Mouse (Mus musculus): ENCODE measurements at regions not wholly inside any gene's neighbourhood (a gene's known extent, or its start where the extent isn't known, plus 50 kb on each side); places are given as distances from the start of the nearest gene placed in this dataset.
A peak's percentile ranks its signal among the peaks of the same experiment; 100 is the strongest.

GRCm38 (mm10) chr4:8956312-8957022, 717.6 kb upstream of the Car8 start:
- Histone ChIP-seq H3K4me1 (peaks cover 48% of the 10 kb centered on the region), H3K27ac (replicated peaks) (peak overlapping the region; percentile 63)
- 39% methylated on average over 9 of the region's 9 CpGs for WGBS

DNA sequence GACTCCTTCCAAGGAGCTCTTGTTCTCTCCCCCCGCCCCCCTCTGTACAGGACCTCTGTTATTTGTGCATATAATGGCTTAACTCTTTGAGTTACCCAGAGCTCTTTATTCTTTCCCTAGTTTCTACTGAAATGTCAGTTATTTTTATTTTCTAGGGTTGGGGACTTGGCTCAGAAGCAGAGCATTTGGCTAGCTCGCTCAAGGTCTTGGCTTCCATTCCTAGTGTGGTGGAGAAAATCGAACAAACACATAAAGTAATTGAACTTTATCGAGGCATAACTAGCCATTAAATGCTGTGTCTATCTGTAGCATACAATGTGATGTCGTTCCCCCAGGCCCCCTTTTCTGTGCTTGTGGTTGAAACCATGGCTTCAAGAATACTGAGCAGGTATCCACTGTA, 716.5 kb upstream of the Car8 start:
- Histone ChIP-seq H3K9me3 (no peaks in the 10 kb centered on the region), H3K4me1 (peaks cover 48% of the 10 kb centered on the region), H3K27me3 (no peaks in the 10 kb centered on the region), H3K9ac (replicated peaks) (no peak overlapping the region), H3K36me3 (no peaks in the 10 kb centered on the region), H3K27ac (replicated peaks) (no peak overlapping the region), H3K4me3 (no peak overlapping the region), H3K4me2 (replicated peaks) (no peak overlapping the region)
- ATAC-seq (ENCODE audit: low FRiP score, low read depth), result no peak
- 92% methylated on average over 5 of the region's 5 CpGs for WGBS

More at GRCm38 (mm10) chr4:8956312-8957022, 717.6 kb upstream of the Car8 start:
- ATAC-seq (ENCODE audit: low FRiP score, low read depth), result peak; percentile 35; the same call in 1 of the 2 replicates
- H3K9me3 ChIP-seq, result no peaks in the 10 kb centered on the region
- H3K4me3 ChIP-seq, result no peak overlapping the region
- H3K36me3 ChIP-seq, result no peaks in the 10 kb centered on the region
- no peak overlapping the region for H3K4me2 ChIP-seq (replicated peaks)
- H3K9ac ChIP-seq (replicated peaks), result no peak overlapping the region; the same call in 1 of the 2 replicates
- no peaks in the 10 kb centered on the region for H3K27me3 ChIP-seq

- Histone ChIP-seq H3K4me3 (no peak overlapping the region), H3K27me3 (no peaks in the 10 kb centered on the region), H3K9ac (replicated peaks) (no peak overlapping the region), H3K27ac (replicated peaks) (peak overlapping the region; percentile 42; the same call in 1 of the 2 replicates), H3K9me3 (no peaks in the 10 kb centered on the region), H3K4me1 (peaks cover 48% of the 10 kb centered on the region), H3K36me3 (no peaks in the 10 kb centered on the region), H3K4me2 (replicated peaks) (no peak overlapping the region)
- peak; percentile 42 for ATAC-seq (ENCODE audit: low FRiP score, low read depth)
- 13% methylated on average over 10 of the region's 10 CpGs for WGBS
These were observed 715.6 kb upstream of the Car8 start for GRCm38 (mm10) chr4:8954356-8954914.

- no peak for ATAC-seq (ENCODE audit: low FRiP score, low read depth)
- H3K27me3 ChIP-seq, result no peaks in the 10 kb centered on the region
- no peaks in the 10 kb centered on the region for H3K36me3 ChIP-seq
- no peak overlapping the region for H3K9ac ChIP-seq (replicated peaks)
- H3K4me1 ChIP-seq, result peaks cover 43% of the 10 kb centered on the region
- WGBS, result 94% methylated on average over 7 of the region's 7 CpGs
- no peak overlapping the region for H3K27ac ChIP-seq (replicated peaks)
- no peak overlapping the region for H3K4me2 ChIP-seq (replicated peaks)
- H3K4me3 ChIP-seq, result no peak overlapping the region
- no peaks in the 10 kb centered on the region for H3K9me3 ChIP-seq
These were observed 714.3 kb upstream of the Car8 start for GRCm38 (mm10) chr4:8953181-8953580.

- WGBS, result 55% methylated on average over 4 of the region's 4 CpGs
- peaks cover 13% of the 10 kb centered on the region for H3K4me1 ChIP-seq
- no peak overlapping the region for H3K9ac ChIP-seq (replicated peaks)
- no peak for ATAC-seq (ENCODE audit: low FRiP score, low read depth)
- no peak overlapping the region for H3K4me2 ChIP-seq (replicated peaks)
- H3K27ac ChIP-seq (replicated peaks), result no peak overlapping the region
- H3K27me3 ChIP-seq, result no peaks in the 10 kb centered on the region
- H3K36me3 ChIP-seq, result no peaks in the 10 kb centered on the region
- H3K9me3 ChIP-seq, result no peaks in the 10 kb centered on the region
- no peak overlapping the region for H3K4me3 ChIP-seq
These were observed 711.1 kb upstream of the Car8 start for GRCm38 (mm10) chr4:8949951-8950350.

- H3K4me2 ChIP-seq (replicated peaks), result no peak overlapping the region
- H3K4me3 ChIP-seq, result no peak overlapping the region
- H3K27me3 ChIP-seq, result no peaks in the 10 kb centered on the region
- no peaks in the 10 kb centered on the region for H3K36me3 ChIP-seq
- H3K27ac ChIP-seq (replicated peaks), result no peak overlapping the region
- H3K9me3 ChIP-seq, result no peaks in the 10 kb centered on the region
- 61% methylated on average over 5 of the region's 5 CpGs for WGBS
- no peak for ATAC-seq (ENCODE audit: low FRiP score, low read depth)
- no peak overlapping the region for H3K9ac ChIP-seq (replicated peaks)
- peaks cover 10% of the 10 kb centered on the region for H3K4me1 ChIP-seq
These were observed 710.7 kb upstream of the Car8 start for GRCm38 (mm10) chr4:8949537-8949936.

- no peak for ATAC-seq (ENCODE audit: low FRiP score, low read depth)
- Histone ChIP-seq H3K27me3 (no peaks in the 10 kb centered on the region), H3K27ac (replicated peaks) (no peak overlapping the region), H3K36me3 (no peaks in the 10 kb centered on the region), H3K4me3 (no peak overlapping the region), H3K9me3 (no peaks in the 10 kb centered on the region), H3K4me2 (replicated peaks) (no peak overlapping the region), H3K4me1 (no peaks in the 10 kb centered on the region; the same call in 1 of the 2 replicates), H3K9ac (replicated peaks) (no peak overlapping the region)
- whole genome bisulfite sequencing, result 94% methylated on average over 10 of the region's 10 CpGs
These were observed 706.3 kb upstream of the Car8 start for GRCm38 (mm10) chr4:8945116-8945515.

DNA sequence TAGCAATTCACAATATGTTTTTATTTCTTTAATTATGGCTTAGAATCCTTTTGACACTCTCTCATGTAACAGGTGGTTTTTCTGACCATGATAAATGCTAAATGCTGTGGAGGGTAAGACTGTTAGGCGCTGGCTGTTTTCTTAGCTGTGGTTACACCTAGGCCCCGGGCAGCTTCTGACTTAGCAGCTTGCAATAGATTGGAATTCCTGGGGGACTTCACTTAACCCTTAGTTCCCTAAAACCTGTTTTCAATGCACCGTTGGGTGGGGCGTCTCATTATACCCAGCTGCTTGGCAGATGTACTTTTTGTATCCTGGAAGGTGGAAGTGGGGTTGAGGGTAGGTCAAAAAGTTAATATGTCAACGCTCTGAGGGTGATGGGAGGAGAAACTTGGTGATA, 704.2 kb upstream of the Car8 start:
- no peak for ATAC-seq (ENCODE audit: low FRiP score, low read depth)
- H3K4me2 ChIP-seq (replicated peaks), result no peak overlapping the region
- 69% methylated on average over 5 of the region's 5 CpGs for WGBS
- H3K9ac ChIP-seq (replicated peaks), result no peak overlapping the region
- H3K36me3 ChIP-seq, result no peaks in the 10 kb centered on the region
- peaks cover 4% of the 10 kb centered on the region for H3K4me1 ChIP-seq
- no peak overlapping the region for H3K27ac ChIP-seq (replicated peaks)
- no peaks in the 10 kb centered on the region for H3K9me3 ChIP-seq
- H3K27me3 ChIP-seq, result no peaks in the 10 kb centered on the region
- no peak overlapping the region for H3K4me3 ChIP-seq

DNA sequence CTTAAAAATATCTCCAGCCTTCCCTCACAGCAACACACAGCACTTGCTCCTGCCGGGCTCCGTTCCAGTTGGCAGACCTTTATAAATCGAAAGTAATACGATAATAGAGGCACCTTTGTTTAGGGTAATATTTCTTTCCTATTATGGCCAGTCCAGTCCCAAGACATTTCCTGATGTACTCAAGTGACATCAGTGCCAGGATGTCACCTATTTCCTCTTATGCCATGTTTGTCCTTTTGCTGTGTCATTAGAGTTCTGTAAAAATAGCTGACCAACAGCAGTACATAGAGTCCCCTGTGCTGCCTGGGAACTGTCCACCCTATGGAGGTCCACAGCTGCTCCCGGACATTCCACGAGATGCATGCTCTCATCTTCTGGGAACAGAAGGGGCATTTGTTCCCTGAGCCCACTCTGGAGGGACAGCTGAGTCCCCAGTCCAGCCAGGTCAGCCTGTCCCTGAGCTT, 700.1 kb upstream of the Car8 start:
- Histone ChIP-seq H3K4me1 (peaks cover 4% of the 10 kb centered on the region), H3K36me3 (no peaks in the 10 kb centered on the region), H3K9ac (replicated peaks) (no peak overlapping the region), H3K9me3 (no peaks in the 10 kb centered on the region), H3K4me2 (replicated peaks) (no peak overlapping the region), H3K27ac (replicated peaks) (no peak overlapping the region), H3K4me3 (no peak overlapping the region), H3K27me3 (no peaks in the 10 kb centered on the region)
- 82% methylated on average over 6 of the region's 6 CpGs for WGBS
- no peak for ATAC-seq (ENCODE audit: low FRiP score, low read depth)

DNA sequence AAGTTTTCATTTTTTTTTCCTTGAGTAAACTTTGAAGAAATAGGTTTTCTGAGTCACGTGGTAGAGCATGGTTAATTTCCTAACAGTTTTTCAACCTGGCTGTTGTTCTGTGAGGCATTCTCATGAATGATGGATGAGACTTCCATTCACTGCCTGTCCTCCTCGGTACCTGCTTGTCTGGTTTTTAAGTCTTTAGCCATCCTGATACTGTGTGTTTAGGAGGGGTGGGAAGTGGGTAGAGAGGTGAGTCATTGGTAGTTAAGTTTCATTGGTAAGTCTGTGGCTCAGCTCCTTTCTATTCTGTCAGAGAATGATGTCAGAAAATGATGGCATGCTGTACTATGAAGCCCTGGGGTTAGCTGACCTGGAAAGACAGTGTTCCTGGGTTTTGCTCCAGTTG, 697.1 kb upstream of the Car8 start:
- Histone ChIP-seq H3K9me3 (no peaks in the 10 kb centered on the region), H3K4me2 (replicated peaks) (no peak overlapping the region), H3K36me3 (no peaks in the 10 kb centered on the region), H3K27ac (replicated peaks) (no peak overlapping the region), H3K4me3 (no peak overlapping the region), H3K27me3 (no peaks in the 10 kb centered on the region), H3K9ac (replicated peaks) (no peak overlapping the region), H3K4me1 (peaks cover 4% of the 10 kb centered on the region; the same call in 1 of the 2 replicates)
- 68% methylated on average over 2 of the region's 2 CpGs for WGBS
- no peak for ATAC-seq (ENCODE audit: low FRiP score, low read depth)

GRCm38 (mm10) chr4:8934541-8934940, 695.7 kb upstream of the Car8 start:
- no peak overlapping the region for H3K4me2 ChIP-seq (replicated peaks)
- no peak overlapping the region for H3K27ac ChIP-seq (replicated peaks)
- no peak for ATAC-seq (ENCODE audit: low FRiP score, low read depth)
- H3K27me3 ChIP-seq, result no peaks in the 10 kb centered on the region
- no peaks in the 10 kb centered on the region for H3K9me3 ChIP-seq
- H3K4me1 ChIP-seq, result peaks cover 4% of the 10 kb centered on the region; the same call in 1 of the 2 replicates
- H3K36me3 ChIP-seq, result no peaks in the 10 kb centered on the region
- H3K4me3 ChIP-seq, result no peak overlapping the region
- 72% methylated on average over 1 of the region's 1 CpGs for WGBS
- no peak overlapping the region for H3K9ac ChIP-seq (replicated peaks)

- no peaks in the 10 kb centered on the region for H3K9me3 ChIP-seq
- no peak for ATAC-seq (ENCODE audit: low FRiP score, low read depth)
- WGBS, result 71% methylated on average over 4 of the region's 4 CpGs
These were observed 690.5 kb upstream of the Car8 start for GRCm38 (mm10) chr4:8929346-8929745.

More at GRCm38 (mm10) chr4:8929346-8929745, 690.5 kb upstream of the Car8 start:
- Histone ChIP-seq H3K36me3 (no peaks in the 10 kb centered on the region), H3K27me3 (0 out of 2 replicates have a peak, but pooled peaks cover 2% of the 10 kb centered on the region), H3K9ac (replicated peaks) (no peak overlapping the region), H3K4me1 (peaks cover 7% of the 10 kb centered on the region), H3K4me3 (no peak overlapping the region), H3K27ac (replicated peaks) (no peak overlapping the region), H3K4me2 (replicated peaks) (no peak overlapping the region)

Data from midbrain, embryonic 12.5 days (tissue).